Mouse (Mus musculus) spleen, embryonic (tissue): ENCODE results near the gene Olfr1441.

Experiments
- CTCF ChIA-PET: fragments of 350-600 bp; sonication (Branson Sonifier 250); formaldehyde crosslinking; loops from one replicate; lab custom pipeline; 2022; lab: Charles Lee

Olfr1441 gene

GRCm38 (mm10) chr19:12417361-12417760 lies at the start of gene Olfr1441:
TSS of gene Olfr1441 (plus strand) at chr19:12417433.
- CTCF ChIA-PET: no interaction called here

GRCm38 (mm10) chr19:12373004-12373403 lies 44.2 kb upstream of the Olfr1441 start:
- CTCF ChIA-PET: no interaction called here

DNA sequence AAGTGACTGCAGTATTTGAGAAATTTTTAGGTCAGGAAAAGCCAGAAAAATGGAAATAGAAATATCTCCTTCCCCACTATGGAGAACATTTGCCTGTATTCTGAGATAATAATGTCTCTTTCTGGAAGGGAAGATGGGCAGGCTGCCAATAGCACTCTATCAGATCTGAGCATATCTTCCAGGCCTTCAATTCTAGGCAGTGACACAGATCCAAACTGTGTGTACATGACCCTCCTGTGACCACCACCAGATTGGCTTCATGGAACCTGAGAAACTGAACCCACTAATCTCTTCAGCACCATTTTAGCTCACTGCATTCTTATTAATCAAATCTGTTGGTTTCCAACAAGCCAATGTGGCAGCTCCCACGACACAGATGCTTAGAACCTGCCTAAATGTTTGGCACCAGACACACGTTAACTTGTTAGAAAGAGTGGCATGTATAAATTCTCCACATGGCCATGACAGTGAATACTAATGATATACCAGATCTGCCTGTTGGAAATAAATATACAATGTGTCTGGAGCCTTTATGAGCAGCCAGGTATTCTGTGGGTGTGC lies 42.7 kb upstream of the Olfr1441 start:
- CTCF ChIA-PET: no interaction called here

DNA sequence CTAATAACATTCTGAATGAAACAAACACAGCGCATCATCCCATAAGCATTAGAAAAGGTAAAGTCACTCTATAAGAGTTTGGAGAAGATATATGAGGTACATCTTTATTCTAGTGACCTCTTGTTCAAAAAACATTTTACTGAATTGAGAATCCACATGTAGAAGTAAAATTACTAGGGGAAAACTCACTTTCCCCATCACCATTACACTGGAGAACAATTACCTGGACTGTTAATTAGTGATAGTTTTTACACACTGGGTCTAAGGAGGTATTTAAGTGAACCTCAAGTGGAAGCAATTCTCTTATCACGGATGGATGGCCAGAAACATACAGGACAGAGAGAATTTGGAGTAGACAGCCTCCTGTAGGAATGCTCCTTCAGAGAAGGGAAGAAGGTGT lies 30.3 kb upstream of the Olfr1441 start, which contains the start of gene Olfr1440:
TSS of gene Olfr1440 (plus strand) at position 301 of the 400 bp plus-strand sequence.
- CTCF ChIA-PET: no interaction called here

DNA sequence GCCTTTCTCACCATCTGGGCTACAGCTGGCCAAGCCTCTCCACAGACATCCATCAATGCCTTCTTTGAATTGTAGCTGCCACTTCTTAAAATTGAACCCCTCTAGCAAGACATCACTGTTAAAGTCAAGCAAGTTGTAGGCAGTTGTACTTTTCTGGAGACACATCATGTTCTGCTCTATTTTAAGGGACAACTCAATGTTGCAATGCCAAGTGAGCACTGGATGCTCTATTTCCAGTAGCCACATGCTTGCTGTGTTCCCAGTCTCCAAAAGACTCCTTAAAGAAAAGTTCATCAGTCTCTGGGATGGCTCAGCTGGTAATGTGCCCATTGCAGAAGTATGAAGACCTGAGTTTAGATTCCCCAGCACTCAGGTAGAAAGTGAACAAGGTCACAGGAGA lies 3.5 kb upstream of the Olfr1441 start:
- CTCF ChIA-PET: no interaction called here

GRCm38 (mm10) chr19:12418312-12418711 lies 1.1 kb downstream of the Olfr1441 start:
- CTCF ChIA-PET: no interaction called here

DNA sequence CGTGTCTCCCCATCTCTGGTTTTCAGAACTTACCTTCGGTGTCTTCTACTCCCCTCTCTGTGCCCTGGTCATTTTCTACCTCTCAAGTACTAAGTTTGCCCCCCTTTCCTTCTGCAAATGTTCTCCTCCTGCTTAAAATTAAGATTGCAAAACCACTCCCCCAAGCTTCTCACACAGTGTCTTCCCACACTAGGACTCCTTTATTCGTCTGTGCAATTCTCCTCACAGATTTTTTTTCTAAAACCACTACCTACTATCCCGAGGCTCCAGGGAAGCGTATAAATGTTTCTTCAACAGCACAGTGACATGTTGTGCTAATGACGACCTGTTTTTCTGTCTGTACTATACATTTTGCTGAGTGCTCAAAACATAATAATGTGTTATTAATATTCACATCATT lies 3.3 kb downstream of the Olfr1441 start:
- CTCF ChIA-PET: interaction anchor here (0.6 kb wide), 3 partner anchors 60 to 409 kb away, joined by 3 to 6 read pairs (median 3); no protein-coding TSS in a partner anchor

DNA sequence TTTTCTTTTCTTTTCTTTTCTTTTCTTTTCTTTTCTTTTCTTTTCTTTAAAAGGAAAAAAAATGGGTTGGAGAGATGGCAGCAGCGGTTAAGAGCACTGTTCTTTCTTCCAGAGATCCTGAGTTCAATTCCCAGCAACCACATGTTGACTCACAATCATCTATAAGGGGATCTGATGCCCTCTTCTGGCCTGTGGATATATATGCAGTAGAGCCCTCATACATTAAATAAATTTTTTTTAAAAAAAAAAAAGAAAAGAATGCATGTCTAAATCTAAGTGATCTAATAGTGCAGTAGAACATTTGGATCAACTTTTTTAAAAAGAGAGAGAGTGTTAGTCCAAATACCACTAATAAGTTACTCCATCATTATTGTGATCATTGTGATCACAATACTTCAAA lies 4.4 kb downstream of the Olfr1441 start:
- CTCF ChIA-PET: no interaction called here

- CTCF ChIA-PET: no interaction called here
Observed at GRCm38 (mm10) chr19:12427101-12427500, 9.9 kb downstream of the Olfr1441 start.

DNA sequence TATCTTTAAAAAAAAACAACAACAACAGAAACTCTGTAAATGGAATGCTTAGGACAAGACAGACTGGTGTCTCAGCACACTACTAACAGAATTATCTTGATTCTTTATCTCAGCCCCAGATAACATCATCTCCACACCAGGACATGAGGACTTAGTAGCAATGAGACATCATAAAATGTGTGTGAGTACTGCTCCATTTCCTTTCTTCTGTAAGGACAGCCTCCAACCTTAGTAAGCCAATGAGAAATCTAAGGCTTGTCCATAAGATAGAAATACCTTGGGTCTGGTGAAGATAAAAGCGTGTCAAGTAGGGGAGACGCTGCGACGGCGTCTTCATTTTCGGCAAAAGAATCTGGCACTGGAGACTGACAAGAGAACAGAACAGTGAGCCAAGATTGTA lies 10.4 kb downstream of the Olfr1441 start, which contains the start of gene Pfpl:
TSS of gene Pfpl (plus strand) at position 301 of the 400 bp plus-strand sequence.
- CTCF ChIA-PET: no interaction called here

GRCm38 (mm10) chr19:12433033-12433432 lies 15.8 kb downstream of the Olfr1441 start:
- CTCF ChIA-PET: no interaction called here

DNA sequence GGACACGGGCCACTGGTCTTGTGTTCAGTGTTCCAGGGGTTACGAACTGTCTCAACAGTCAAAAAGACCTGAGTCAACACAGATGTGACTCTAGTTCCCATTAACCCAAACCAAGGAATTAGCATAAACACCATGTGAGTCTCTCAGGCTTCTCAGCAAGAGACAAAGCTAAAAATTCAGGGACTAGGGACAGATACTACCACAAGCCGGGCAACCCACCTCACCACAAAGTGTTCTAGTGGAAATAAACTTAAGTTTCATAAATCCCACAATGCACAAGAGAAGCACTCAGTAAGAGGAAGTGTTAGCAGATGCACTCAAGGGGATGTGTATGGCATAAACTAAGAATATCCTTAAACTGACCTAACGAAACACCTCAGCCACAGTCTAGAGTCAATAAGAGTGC lies 17.8 kb downstream of the Olfr1441 start:
- CTCF ChIA-PET: interaction anchor here (0.7 kb wide), 1 partner anchor 27 kb away, joined by 5 read pairs; no protein-coding TSS in a partner anchor

- CTCF ChIA-PET: interaction anchor here (0.7 to 1.2 kb wide), 2 partner anchors 26 to 65 kb away, joined by 3 to 5 read pairs; no protein-coding TSS in a partner anchor
Observed at GRCm38 (mm10) chr19:12435750-12436524, 18.7 kb downstream of the Olfr1441 start.

DNA sequence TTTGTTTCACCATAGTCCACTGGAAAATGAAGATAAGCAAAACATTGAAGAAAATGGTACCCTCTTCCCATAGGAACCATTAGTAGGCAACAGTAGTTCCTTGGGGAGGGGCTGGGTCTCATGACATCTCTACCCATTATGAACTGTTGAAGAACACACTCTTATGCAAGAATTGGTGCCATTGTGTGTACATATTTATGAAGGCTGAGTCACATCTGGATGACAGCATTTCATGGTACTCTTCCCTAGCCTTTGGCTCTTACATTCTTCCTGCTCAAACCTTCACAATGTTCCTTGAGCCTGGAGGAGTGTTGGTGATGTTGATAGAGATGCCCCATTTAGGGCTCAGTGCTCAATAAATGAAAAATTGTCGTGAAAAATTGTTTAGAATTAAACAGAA lies 22.3 kb downstream of the Olfr1441 start:
- CTCF ChIA-PET: no interaction called here

DNA sequence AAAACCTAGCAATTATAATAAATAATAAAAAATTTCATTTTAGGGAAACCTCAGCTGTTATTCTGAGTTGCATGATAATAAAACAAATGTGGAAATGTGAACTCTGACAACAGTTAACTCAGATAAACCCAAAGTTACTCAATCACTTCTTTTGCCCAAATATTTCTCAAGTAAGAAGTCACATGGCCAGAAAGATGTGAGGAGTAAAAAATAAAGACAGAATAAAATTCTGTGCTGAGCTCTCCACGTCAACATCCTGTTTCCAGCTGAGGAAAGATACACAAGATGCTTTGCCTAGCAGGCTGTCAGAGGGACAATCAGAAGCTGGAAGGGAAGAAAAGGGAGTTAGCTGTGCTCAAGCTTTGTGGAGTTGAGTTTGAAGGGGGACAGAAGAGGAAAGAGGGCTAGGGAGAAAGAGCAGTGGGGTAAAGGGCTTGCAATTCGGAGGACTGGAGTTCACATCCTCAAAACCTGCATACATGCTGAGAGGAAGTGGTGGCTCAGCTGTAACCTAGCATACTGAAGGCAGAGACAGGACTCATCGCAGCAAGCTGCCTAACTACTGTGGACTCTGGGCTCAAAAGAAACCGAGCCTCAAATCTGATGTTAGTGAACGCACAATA lies 23.0 kb downstream of the Olfr1441 start:
- CTCF ChIA-PET: no interaction called here

- CTCF ChIA-PET: no interaction called here
Observed at GRCm38 (mm10) chr19:12442560-12442959, 25.3 kb downstream of the Olfr1441 start.

GRCm38 (mm10) chr19:12445014-12445413 lies 27.8 kb downstream of the Olfr1441 start:
- CTCF ChIA-PET: no interaction called here

DNA sequence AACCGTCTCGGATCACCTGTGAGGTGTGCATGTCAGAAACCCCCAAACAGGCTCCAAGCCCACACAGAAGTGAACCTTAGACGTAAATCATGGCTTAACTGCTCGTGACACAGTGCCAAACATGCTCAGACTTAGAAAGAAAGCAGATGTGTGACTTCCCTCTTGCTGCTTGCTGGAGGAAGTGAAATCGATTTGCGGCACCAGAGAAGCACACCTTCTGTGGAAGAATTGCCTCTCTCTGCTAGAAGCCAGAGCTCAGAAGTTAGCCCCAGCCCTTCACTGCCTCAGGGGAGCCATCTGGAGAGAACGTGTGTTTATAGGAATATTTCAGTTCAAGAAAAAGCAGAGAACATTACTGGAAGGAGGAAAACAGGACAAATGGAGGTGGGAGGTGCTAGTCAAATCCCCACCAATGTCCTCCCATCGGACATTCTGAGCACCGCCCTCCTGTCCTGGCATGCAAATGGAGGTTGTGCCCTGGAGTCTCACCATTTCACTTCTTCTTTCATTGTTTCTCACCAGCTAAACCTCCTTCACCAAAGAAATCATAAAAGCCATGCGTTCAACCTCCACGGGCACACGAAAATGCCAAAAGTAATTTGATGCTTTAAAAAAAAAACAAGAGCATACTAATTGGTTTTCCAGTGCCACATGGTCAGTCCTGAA lies 40.3 kb downstream of the Olfr1441 start:
- CTCF ChIA-PET: no interaction called here

GRCm38 (mm10) chr19:12459516-12459915 lies 42.3 kb downstream of the Olfr1441 start:
- CTCF ChIA-PET: interaction anchor here (0.6 to 0.8 kb wide), 2 partner anchors 26 to 43 kb away, joined by 3 to 6 read pairs; no protein-coding TSS in a partner anchor

DNA sequence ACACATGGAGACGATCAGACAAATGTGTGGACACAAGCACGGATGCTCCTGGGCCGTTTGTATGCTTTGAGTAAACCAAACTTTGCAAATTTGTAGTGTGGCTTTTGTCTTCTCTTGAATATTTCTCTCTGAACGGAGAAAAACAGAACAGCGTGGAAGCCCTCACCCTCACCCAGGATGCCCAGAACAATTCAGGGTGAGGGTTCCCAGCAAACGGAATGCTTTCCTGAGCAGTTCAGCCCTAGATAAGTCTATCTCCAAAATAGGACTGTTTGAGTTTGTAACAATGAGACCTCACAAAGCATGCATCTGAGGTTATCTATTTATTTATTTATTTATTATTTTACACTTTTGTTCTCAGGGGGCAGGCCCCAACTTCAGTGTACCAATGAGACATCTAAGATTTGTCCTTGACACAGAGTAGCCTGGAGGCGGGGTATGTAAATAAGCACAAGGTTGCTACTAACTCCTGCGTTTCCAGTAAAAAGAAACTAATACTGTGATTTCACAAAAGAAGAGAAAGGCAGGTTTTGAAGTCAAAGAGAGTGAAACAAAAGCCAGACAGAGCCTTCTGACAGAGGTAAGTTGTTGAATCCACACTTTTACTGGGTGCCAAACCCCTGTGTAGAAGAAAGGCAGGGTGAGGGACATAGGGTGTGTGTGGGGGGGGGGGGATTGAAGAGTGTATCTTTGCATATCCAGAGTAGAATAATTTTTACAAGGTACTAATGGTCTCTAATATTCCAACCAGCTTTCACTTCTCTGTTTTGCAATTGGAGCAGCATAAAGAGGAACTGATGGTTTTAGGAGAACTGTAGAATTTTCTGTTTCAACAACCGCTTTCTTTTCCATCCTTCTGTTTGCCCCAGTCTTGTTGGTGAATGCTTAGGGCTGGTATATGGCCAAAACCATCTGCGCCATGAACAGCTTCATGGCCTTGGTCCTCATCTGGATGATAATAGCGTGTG lies 43.3 kb downstream of the Olfr1441 start, which contains the start of gene Mpeg1:
TSS of gene Mpeg1 (plus strand) at position 498 of the 968 bp plus-strand sequence.
- CTCF ChIA-PET: no interaction called here
